Mouse (Mus musculus) ES-E14 (cell line): ENCODE measurements at regions not wholly inside any gene's neighbourhood (a gene's known extent, or its start where the extent isn't known, plus 50 kb on each side); places are given as distances from the start of the nearest gene placed in this dataset.

Experiments
- DNase-seq: peaks from one replicate; pipeline ENCODE4 v3.0.0-alpha.2; 2013; ENCODE audit warnings: low read depth, low spot score
- H3K27ac ChIP-seq: 2 replicates; pipeline ENCODE4 v1.5.1; 2012; ENCODE audit warnings: low read depth, mild to moderate bottlenecking, low read length, moderate library complexity, mixed read lengths; ENCODE audit not compliant: poor library complexity, insufficient read depth, severe bottlenecking
- H3K36me3 ChIP-seq: 2 replicates; pipeline ENCODE4 v1.6.1; 2012; ENCODE audit warnings: mild to moderate bottlenecking, low read length, moderate library complexity, mixed read lengths; ENCODE audit not compliant: control insufficient read depth, poor library complexity, insufficient read depth, severe bottlenecking
- H3K4me1 ChIP-seq, 2 experiments: fragments of 150-350 bp in 1 of 2; sonication (generic) in 1 of 2; 2 replicates each; pipeline ENCODE4 v1.6.1; 2012; ENCODE audit warnings: low read length in 2 of 2, mild to moderate bottlenecking in 1 of 2, mixed read lengths in 1 of 2; ENCODE audit not compliant: control insufficient read depth in 2 of 2, insufficient read depth in 2 of 2, poor library complexity in 1 of 2
- H3K4me3 ChIP-seq, 2 experiments: fragments of 150-350 bp in 1 of 2; sonication (generic) in 1 of 2; 2 replicates each; pipeline ENCODE4 v1.5.1; 2012; ENCODE audit warnings: low read length in 2 of 2, low read depth in 1 of 2, mild to moderate bottlenecking in 1 of 2, mixed read lengths in 1 of 2; ENCODE audit not compliant: insufficient read depth in 1 of 2, poor library complexity in 1 of 2, severe bottlenecking in 1 of 2
- H3K9ac ChIP-seq: 2 replicates; pipeline ENCODE4 v1.6.1; 2012; ENCODE audit warnings: low read depth, mild to moderate bottlenecking, low read length, mixed read lengths; ENCODE audit not compliant: poor library complexity, insufficient read depth, severe bottlenecking
- H3K9me3 ChIP-seq: fragments of 150-350 bp; sonication (generic); 2 replicates; pipeline ENCODE4 v1.6.1; 2012; ENCODE audit warnings: low read depth, mild to moderate bottlenecking, low read length; ENCODE audit not compliant: control insufficient read depth, insufficient read depth
- CHD2 ChIP-seq: IDR thresholded peaks from 2 replicates; pipeline ENCODE4 v1.6.1; 2014; ENCODE audit warnings: mild to moderate bottlenecking, low read depth, low read length, inconsistent platforms
- HCFC1 ChIP-seq: IDR thresholded peaks from 2 replicates; pipeline ENCODE4 v1.6.1; 2012; ENCODE audit warnings: low read length, inconsistent platforms, borderline replicate concordance; ENCODE audit not compliant: insufficient read depth
- MAFK ChIP-seq: IDR thresholded peaks from 2 replicates; pipeline ENCODE4 v1.6.1; 2014; ENCODE audit warnings: mild to moderate bottlenecking, low read depth, low read length, inconsistent platforms; ENCODE audit not compliant: insufficient read depth
- ZC3H11A ChIP-seq: IDR thresholded peaks from 2 replicates; pipeline ENCODE4 v1.6.1; 2012; ENCODE audit warnings: low read depth, mild to moderate bottlenecking, inconsistent platforms, low read length, borderline replicate concordance
- ZNF384 ChIP-seq: IDR thresholded peaks from 2 replicates; pipeline ENCODE4 v1.6.1; 2012; ENCODE audit warnings: low read depth, low read length, inconsistent platforms
- in situ Hi-C, 2 experiments: fragments of 600-800 bp; cut with MboI; formaldehyde crosslinking; loops; one replicate each; pipeline ENCODE4 v1.15.1; 2025; ENCODE audit warnings: low sequenced_read_pairs in 2 of 2, inconsistent platforms in 1 of 2; ENCODE audit not compliant: unreplicated experiment in 2 of 2

- no peak overlapping the region for H3K4me3 ChIP-seq
- no peak overlapping the region for H3K9ac ChIP-seq
- in situ Hi-C loops: no loop called here
- H3K27ac ChIP-seq: no peak overlapping the region
- H3K9me3 ChIP-seq: no peaks in the 10 kb centered on the region
- no peaks in the 10 kb centered on the region for H3K4me1 ChIP-seq
- no peaks in the 10 kb centered on the region for H3K36me3 ChIP-seq
- DNase-seq: peak; percentile 47
- TF ChIP-seq ZC3H11A (no peak), HCFC1 (no peak), MAFK (no peak), ZNF384 (no peak), CHD2 (no peak)
Observed at GRCm38 (mm10) chr2:75150986-75151385, 325.4 kb downstream of the Mtx2 start.

GRCm38 (mm10) chr2:75151519-75151918 is 325.9 kb downstream of the Mtx2 start:
- Histone ChIP-seq H3K4me1 (no peaks in the 10 kb centered on the region), H3K4me3 (no peak overlapping the region), H3K9me3 (no peaks in the 10 kb centered on the region), H3K9ac (no peak overlapping the region), H3K36me3 (no peaks in the 10 kb centered on the region), H3K27ac (no peak overlapping the region)
- DNase-seq: no peak
- TF ChIP-seq ZNF384 (no peak), MAFK (no peak), HCFC1 (no peak), CHD2 (no peak)
- in situ Hi-C loops: no loop called here

GRCm38 (mm10) chr2:75152477-75152990 is 326.9 kb downstream of the Mtx2 start:
- Histone ChIP-seq H3K9ac (no peak overlapping the region), H3K4me1 (no peaks in the 10 kb centered on the region)
- peak; percentile 70 for DNase-seq

GRCm38 (mm10) chr2:75154448-75154847 is 328.8 kb downstream of the Mtx2 start:
- H3K36me3 ChIP-seq: no peaks in the 10 kb centered on the region
- no peak overlapping the region for H3K9ac ChIP-seq
- no peak for DNase-seq
- in situ Hi-C loops: no loop called here
- no peaks in the 10 kb centered on the region for H3K9me3 ChIP-seq
- TF ChIP-seq ZNF384 (no peak), HCFC1 (no peak)
- H3K27ac ChIP-seq: no peak overlapping the region
- H3K4me3 ChIP-seq: no peak overlapping the region
- H3K4me1 ChIP-seq: no peaks in the 10 kb centered on the region

More at GRCm38 (mm10) chr2:75152477-75152990, 326.9 kb downstream of the Mtx2 start:
- H3K4me3 ChIP-seq: no peak overlapping the region
- no peak overlapping the region for H3K27ac ChIP-seq
- in situ Hi-C loops: no loop called here
- TF ChIP-seq ZNF384 (no peak), ZC3H11A (no peak; the same call in 1 of the 2 replicates), MAFK (no peak), CHD2 (no peak)
- no peaks in the 10 kb centered on the region for H3K9me3 ChIP-seq
- no peaks in the 10 kb centered on the region for H3K36me3 ChIP-seq

GRCm38 (mm10) chr2:75158581-75158980 is 333.0 kb downstream of the Mtx2 start:
- in situ Hi-C loops: no loop called here
- Histone ChIP-seq H3K36me3 (no peaks in the 10 kb centered on the region), H3K9ac (no peak overlapping the region), H3K4me3 (no peak overlapping the region), H3K9me3 (no peaks in the 10 kb centered on the region), H3K27ac (no peak overlapping the region), H3K4me1 (no peaks in the 10 kb centered on the region)
- no peak for DNase-seq
- TF ChIP-seq CHD2 (no peak), ZC3H11A (no peak), ZNF384 (no peak), HCFC1 (no peak), MAFK (no peak)
